Comparison of ENCODE assay signal across 8 mouse cellular contexts in genomic region chr17:56276643-56277566, GRCm38 (mm10). TPM values are rescaled to one million over a fixed set of nuclear protein-coding genes. Genes with fewer than 3 reads are reported as not detected.
DNase-seq lines count a peak whose midpoint lies in the region; ATAC-seq and TF ChIP-seq lines count a peak whose summit lies in the region.

TSS of gene Ticam1 (minus strand) at chr17:56276786.

- H3K36me3 ChIP-seq in erythroblast, embryonic 14.5 days (ENCODE audit: control insufficient read depth): peaks cover 54% of the 10 kb centered on the region
- H3K36me3 ChIP-seq in heart, embryonic 11.5 days (ENCODE audit: control insufficient read depth, insufficient read depth, low read length): peaks cover 21% of the 10 kb centered on the region
- peaks cover 40% of the 10 kb centered on the region for H3K36me3 ChIP-seq in kidney, embryonic 15.5 days
- peaks cover 12% of the 10 kb centered on the region; the same call in 1 of the 2 replicates for H3K36me3 ChIP-seq in liver, adult 2 months (ENCODE audit: control insufficient read depth, insufficient read depth, low read length)

- H3K27me3 ChIP-seq in erythroblast, embryonic 14.5 days (ENCODE audit: control insufficient read depth): no peaks in the 10 kb centered on the region
- no peaks in the 10 kb centered on the region for H3K27me3 ChIP-seq in heart, embryonic 11.5 days (ENCODE audit: control insufficient read depth, insufficient read depth, low read length)
- no peaks in the 10 kb centered on the region for H3K27me3 ChIP-seq in kidney, embryonic 15.5 days
- H3K27me3 ChIP-seq in liver, adult 2 months (ENCODE audit: control insufficient read depth, insufficient read depth, low read length): no peaks in the 10 kb centered on the region

- peak within 1 kb of the TSS; percentile 83 for H3K4me2 ChIP-seq in heart, embryonic 11.5 days
- peak within 1 kb of the TSS; percentile 80 for H3K4me2 ChIP-seq in kidney, embryonic 15.5 days

- TF ChIP-seq CTCF in brain, embryonic 14.5 days (IDR thresholded peaks at IDR 0.05; ENCODE audit: borderline replicate concordance, extremely low read depth, insufficient read depth, insufficient read length): peak; percentile 18; the same call in 1 of the 2 replicates
- no peak for TF ChIP-seq CTCF in liver, adult 2 months (IDR thresholded peaks at IDR 0.05; ENCODE audit: low read depth, low read length)

- peak within 1 kb of the TSS; percentile 92 for H3K27ac ChIP-seq in heart, embryonic 11.5 days (ENCODE audit: low read depth, low read length)
- peak within 1 kb of the TSS; percentile 94 for H3K27ac ChIP-seq in kidney, embryonic 15.5 days
- peak within 1 kb of the TSS; percentile 94 for H3K27ac ChIP-seq in liver, adult 2 months (replicated peaks; ENCODE audit: insufficient read depth, low read depth, low read length)

- TF ChIP-seq POLR2A in brain, embryonic 14.5 days (IDR thresholded peaks at IDR 0.05; ENCODE audit: borderline replicate concordance, extremely low read depth, insufficient read depth, insufficient read length, poor library complexity, severe bottlenecking): no peak
- peak; percentile 65 for TF ChIP-seq POLR2A in liver, adult 2 months (IDR thresholded peaks at IDR 0.05; ENCODE audit: extremely low read depth, insufficient read depth, low read length)

- 8% methylated on average over 16 of the region's 21 CpGs for WGBS in heart, embryonic 11.5 days (ENCODE audit: insufficient replicate concordance)
- 4% methylated on average over 21 of the region's 21 CpGs for WGBS in kidney, embryonic 15.5 days
- under 1% methylated on average over 21 of the region's 21 CpGs for WGBS in liver, adult 2 months

- peak within 1 kb of the TSS; percentile 89 for H3K9ac ChIP-seq in heart, embryonic 11.5 days (ENCODE audit: low read depth, low read length)
- peak within 1 kb of the TSS; percentile 82 for H3K9ac ChIP-seq in kidney, embryonic 15.5 days
- peak within 1 kb of the TSS; percentile 91 for H3K9ac ChIP-seq in liver, adult 2 months (ENCODE audit: low read depth, low read length)

- H3K4me1 ChIP-seq in erythroblast, embryonic 14.5 days (ENCODE audit: control insufficient read depth): peaks cover 82% of the 10 kb centered on the region
- H3K4me1 ChIP-seq in heart, embryonic 11.5 days (ENCODE audit: control insufficient read depth, insufficient read depth, low read length): peaks cover 19% of the 10 kb centered on the region
- peaks cover 37% of the 10 kb centered on the region for H3K4me1 ChIP-seq in kidney, embryonic 15.5 days
- H3K4me1 ChIP-seq in liver, adult 2 months (ENCODE audit: control insufficient read depth, insufficient read depth, low read length): peaks cover 39% of the 10 kb centered on the region

- H3K9me3 ChIP-seq in erythroblast, embryonic 14.5 days (ENCODE audit: control insufficient read depth, low read length): no peaks in the 10 kb centered on the region
- H3K9me3 ChIP-seq in heart, embryonic 11.5 days (replicated peaks; ENCODE audit: control insufficient read depth, low read length): no peaks in the 10 kb centered on the region
- H3K9me3 ChIP-seq in kidney, embryonic 15.5 days (replicated peaks): no peaks in the 10 kb centered on the region

- ATAC-seq in heart, embryonic 11.5 days (replicated peaks; ENCODE audit: insufficient number of reproducible peaks, low FRiP score, low TSS enrichment): peak; percentile 92
- peak; percentile 95 for ATAC-seq in kidney, embryonic 15.5 days (replicated peaks; ENCODE audit: low FRiP score)
- ATAC-seq in monocyte, adult 5-6 weeks (replicated peaks; ENCODE audit: insufficient number of reproducible peaks, low FRiP score, low TSS enrichment, poor library complexity, severe bottlenecking): peak; percentile 89

- H3K79me2 ChIP-seq in liver, adult 2 months (ENCODE audit: control insufficient read depth, insufficient read depth, low read length): peaks cover 24% of the 10 kb centered on the region

- H3K4me3 ChIP-seq in erythroblast, embryonic 14.5 days (replicated peaks): peak within 1 kb of the TSS; percentile 86
- peak within 1 kb of the TSS; percentile 65 for H3K4me3 ChIP-seq in heart, embryonic 11.5 days (ENCODE audit: low read depth, low read length)
- H3K4me3 ChIP-seq in kidney, embryonic 15.5 days (replicated peaks): peak within 1 kb of the TSS; percentile 67
- H3K4me3 ChIP-seq in liver, adult 2 months (ENCODE audit: insufficient read depth, low read depth, low read length): peak within 1 kb of the TSS; percentile 86

- peak; percentile 88 for DNase-seq in CD4-positive, CD25-positive, alpha-beta regulatory T cell, adult 2 months (ENCODE audit: low read depth, low spot score)
- DNase-seq in brain, embryonic 14.5 days (ENCODE audit: low read depth): peak; percentile 94
- peak; percentile 97 for DNase-seq in liver, adult 2 months (ENCODE audit: extremely low read depth, low read depth, low spot score)
- peak; percentile 91 to 92 for DNase-seq in spleen, postnatal 36 days (ENCODE audit: low spot score in 2 of 2)

RNA-seq across cellular contexts. Expression of gene Ticam1, which starts in this region (rescaled TPM):
- 3.4 and 3.7 TPM in 2 replicates for polyA plus RNA-seq in brain, embryonic 14.5 days (2012; rRNA removed)
- polyA plus RNA-seq in erythroblast, embryonic 14.5 days (2012): 0.90 and 0.96 TPM in 2 replicates
- 10.4 and 11.4 TPM in 2 replicates for polyA plus RNA-seq in heart, embryonic 11.5 days (2014; fragmentation: Nextera tagmentation; extraction: Ambion mirVana)
- 6.0 and 6.2 TPM in 2 replicates for polyA plus RNA-seq in kidney, embryonic 15.5 days (2015; fragmentation: Nextera tagmentation; extraction: Ambion mirVana)
- total RNA-seq in liver, adult 2 months (2014; rRNA removed): 2.5 and 3.4 TPM in 2 replicates
- 20.9 and 27.7 TPM in 2 replicates for polyA plus RNA-seq in liver, adult 2 months (2012; rRNA removed)
- total RNA-seq in monocyte, adult 5-6 weeks (2017): 2.6 to 11.4 TPM (median 3.9 TPM) in 3 replicates

Comparison
In these comparisons a context has a peak if more than half of its experiments do, and no peak if none do; other contexts are left out.
1. Peak in every context shown above with its lines: DNase-seq, ATAC-seq, H3K4me3 ChIP-seq and H3K27ac ChIP-seq.